ENCODE assay signal across 11 mouse cellular contexts in the genomic region with DNA sequence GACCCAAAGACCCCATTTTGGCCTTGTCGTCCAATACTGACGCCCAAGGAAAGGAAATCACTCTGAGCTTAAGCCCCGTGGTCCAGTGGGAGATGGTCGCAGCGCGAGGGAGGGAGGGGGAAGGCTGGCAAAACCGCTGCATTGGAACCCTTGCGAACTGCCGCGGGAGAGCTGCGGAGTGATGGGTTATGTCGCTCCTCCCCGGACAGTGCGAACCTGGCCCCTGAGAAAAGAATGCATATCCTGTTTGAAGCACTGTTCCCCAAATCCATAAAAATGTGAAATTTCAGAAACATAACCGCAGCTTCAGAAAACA. TPM values are rescaled to one million over a fixed set of nuclear protein-coding genes. Genes with fewer than 3 reads are reported as not detected.
DNase-seq lines count a peak whose midpoint lies in the region; ATAC-seq and TF ChIP-seq lines count a peak whose summit lies in the region.
"Had no signal": no experiment of that assay in that cellular context is flagged by ENCODE, and none has a peak within 500 bp of the region (broad histone marks: within the 10 kb centered on the region; RNA-seq: fewer than 3 reads in every experiment).

No protein-coding gene starts in this region.

- peaks cover 97% of the 10 kb centered on the region for H3K27me3 ChIP-seq in heart, embryonic 10.5 days (ENCODE audit: insufficient read depth, poor library complexity, severe bottlenecking)
- H3K27me3 ChIP-seq in heart, adult 2 months (ENCODE audit: control insufficient read depth, insufficient read depth, low read length) = peaks cover 32% of the 10 kb centered on the region
- peaks cover 98% of the 10 kb centered on the region for H3K27me3 ChIP-seq in midbrain, embryonic 10.5 days (ENCODE audit: low read depth, poor library complexity, severe bottlenecking)
- peaks cover 43% of the 10 kb centered on the region for H3K27me3 ChIP-seq in midbrain, postnatal 0 days (ENCODE audit: insufficient read depth, low read length)
- H3K27me3 ChIP-seq in intestine, postnatal 0 days (replicated peaks; ENCODE audit: control insufficient read depth, insufficient read depth, low read length) = peaks cover 69% of the 10 kb centered on the region
- peaks cover 76% of the 10 kb centered on the region for H3K27me3 ChIP-seq in neural tube, embryonic 15.5 days (replicated peaks)

- H3K4me3 ChIP-seq in heart, embryonic 10.5 days = peak overlapping the region; percentile 25; the same call in 1 of the 2 replicates
- no peak overlapping the region for H3K4me3 ChIP-seq in heart, adult 2 months
- peak overlapping the region; percentile 57 for H3K4me3 ChIP-seq in midbrain, embryonic 10.5 days
- H3K4me3 ChIP-seq in midbrain, postnatal 0 days (ENCODE audit: low read depth, low read length) = no peak overlapping the region
- H3K4me3 ChIP-seq in intestine, postnatal 0 days (ENCODE audit: low read depth, low read length) = peak overlapping the region; percentile 38; the same call in 1 of the 2 replicates
- H3K4me3 ChIP-seq in neural tube, embryonic 15.5 days (replicated peaks) = no peak overlapping the region

- TF ChIP-seq EP300 in heart, adult 2 months (IDR thresholded peaks at IDR 0.05; ENCODE audit: insufficient read depth, low read depth, low read length) = no peak

- no peaks in the 10 kb centered on the region for H3K36me3 ChIP-seq in heart, embryonic 10.5 days
- no peaks in the 10 kb centered on the region for H3K36me3 ChIP-seq in heart, adult 2 months (ENCODE audit: control insufficient read depth, insufficient read depth, low read length)
- H3K36me3 ChIP-seq in midbrain, embryonic 10.5 days = no peaks in the 10 kb centered on the region
- H3K36me3 ChIP-seq in midbrain, postnatal 0 days (ENCODE audit: insufficient read depth, low read length) = no peaks in the 10 kb centered on the region
- no peaks in the 10 kb centered on the region for H3K36me3 ChIP-seq in intestine, postnatal 0 days (ENCODE audit: control insufficient read depth, insufficient read depth)
- no peaks in the 10 kb centered on the region for H3K36me3 ChIP-seq in neural tube, embryonic 15.5 days

- intact Hi-C loops in heart, adult 2 months (cut with DNase I) = no loop called here

- no peaks in the 10 kb centered on the region for H3K79me2 ChIP-seq in heart, adult 2 months (replicated peaks; ENCODE audit: control insufficient read depth, insufficient read depth, low read length)

- no peaks in the 10 kb centered on the region for H3K9me3 ChIP-seq in heart, embryonic 10.5 days
- no peaks in the 10 kb centered on the region for H3K9me3 ChIP-seq in midbrain, embryonic 10.5 days (replicated peaks)
- no peaks in the 10 kb centered on the region for H3K9me3 ChIP-seq in midbrain, postnatal 0 days (ENCODE audit: low read length)
- H3K9me3 ChIP-seq in intestine, postnatal 0 days (ENCODE audit: control insufficient read depth) = no peaks in the 10 kb centered on the region
- H3K9me3 ChIP-seq in neural tube, embryonic 15.5 days (replicated peaks) = no peaks in the 10 kb centered on the region

- DNase-seq in heart, embryonic 10.5 days (ENCODE audit: low spot score) = no peak
- DNase-seq in heart, adult 2 months = no peak
- peak; percentile 42 for DNase-seq in midbrain, embryonic 10.5 days (ENCODE audit: low spot score)
- DNase-seq in midbrain, postnatal 0 days (ENCODE audit: low spot score) = no peak
- no peak for DNase-seq in c-Kit-positive CD71-positive TER-119-positive erythroid progenitor cells, embryonic 14.5 days (ENCODE audit: low spot score)
- DNase-seq in ovary, postnatal 36 days (ENCODE audit: low spot score) = no peak
- DNase-seq: adrenal gland, postnatal 36 days had no signal

- no peak for TF ChIP-seq CTCF in heart, adult 2 months (IDR thresholded peaks at IDR 0.05)
- no peak for TF ChIP-seq CTCF in midbrain, postnatal 0 days (IDR thresholded peaks at IDR 0.05)
- TF ChIP-seq CTCF in intestine, postnatal 0 days (IDR thresholded peaks at IDR 0.05; ENCODE audit: low read depth) = no peak

- 1% methylated on average over 15 of the region's 15 CpGs for whole genome bisulfite sequencing in heart, embryonic 10.5 days
- 1% methylated on average over 15 of the region's 15 CpGs for WGBS in heart, adult 2 months
- under 1% methylated on average over 15 of the region's 15 CpGs for WGBS in midbrain, embryonic 10.5 days
- under 1% methylated on average over 15 of the region's 15 CpGs for WGBS in midbrain, postnatal 0 days
- 2% methylated on average over 15 of the region's 15 CpGs for WGBS in intestine, postnatal 0 days
- under 1% methylated on average over 15 of the region's 15 CpGs for WGBS in neural tube, embryonic 15.5 days

- no peak for ATAC-seq in midbrain, postnatal 0 days (ENCODE audit: low FRiP score)
- ATAC-seq in intestine, postnatal 0 days = no peak
- no peak for ATAC-seq in neural tube, embryonic 15.5 days (ENCODE audit: low FRiP score)

- no peak overlapping the region for H3K4me2 ChIP-seq in midbrain, postnatal 0 days (ENCODE audit: low read depth, low read length, poor library complexity, severe bottlenecking)
- peak overlapping the region; percentile 67; the same call in 1 of the 2 replicates for H3K4me2 ChIP-seq in intestine, postnatal 0 days (replicated peaks; ENCODE audit: low read depth)
- peak overlapping the region; percentile 65; the same call in 1 of the 2 replicates for H3K4me2 ChIP-seq in neural tube, embryonic 15.5 days

- H3K27ac ChIP-seq in heart, embryonic 10.5 days = no peak overlapping the region
- no peak overlapping the region for H3K27ac ChIP-seq in heart, adult 2 months
- H3K27ac ChIP-seq in midbrain, embryonic 10.5 days (replicated peaks) = no peak overlapping the region
- no peak overlapping the region for H3K27ac ChIP-seq in midbrain, postnatal 0 days (ENCODE audit: low read depth, low read length)
- H3K27ac ChIP-seq in intestine, postnatal 0 days (ENCODE audit: low read depth, low read length) = no peak overlapping the region
- H3K27ac ChIP-seq in neural tube, embryonic 15.5 days (replicated peaks) = no peak overlapping the region
- H3K27ac ChIP-seq: macrophage had no signal

- H3K9ac ChIP-seq in heart, adult 2 months (ENCODE audit: low read depth, low read length) = no peak overlapping the region
- no peak overlapping the region for H3K9ac ChIP-seq in midbrain, postnatal 0 days (replicated peaks; ENCODE audit: low read length, poor library complexity, severe bottlenecking)
- no peak overlapping the region for H3K9ac ChIP-seq in intestine, postnatal 0 days (ENCODE audit: low read depth, low read length)
- no peak overlapping the region for H3K9ac ChIP-seq in neural tube, embryonic 15.5 days (replicated peaks)

- H3K4me1 ChIP-seq in heart, embryonic 10.5 days = peaks cover 41% of the 10 kb centered on the region
- no peaks in the 10 kb centered on the region for H3K4me1 ChIP-seq in heart, adult 2 months (ENCODE audit: control insufficient read depth, insufficient read depth, low read length)
- peaks cover 54% of the 10 kb centered on the region for H3K4me1 ChIP-seq in midbrain, embryonic 10.5 days
- 0 out of 2 replicates have a peak, but pooled peaks cover 4% of the 10 kb centered on the region for H3K4me1 ChIP-seq in midbrain, postnatal 0 days (ENCODE audit: insufficient read depth, low read length)
- H3K4me1 ChIP-seq in intestine, postnatal 0 days (replicated peaks; ENCODE audit: control insufficient read depth, insufficient read depth, low read length) = no peaks in the 10 kb centered on the region; the same call in 1 of the 2 replicates
- peaks cover 42% of the 10 kb centered on the region for H3K4me1 ChIP-seq in neural tube, embryonic 15.5 days

- TF ChIP-seq POLR2A in heart, adult 2 months (IDR thresholded peaks at IDR 0.05; ENCODE audit: insufficient read depth, low read depth, low read length) = no peak

RNA-seq across cellular contexts. Expression of a gene that starts 0.5 kb away (rescaled TPM):
- 0.15 and 0.85 TPM in 2 replicates for polyA plus RNA-seq in heart, embryonic 10.5 days (2016; fragmentation: Nextera tagmentation; extraction: Ambion mirVana)
- not detected for total RNA-seq in heart, adult 2 months (2021)
- not detected in 2 replicates for polyA plus RNA-seq in heart, adult 2 months (2012; rRNA removed)
- 2.2 and 3.5 TPM in 2 replicates for polyA plus RNA-seq in midbrain, embryonic 10.5 days (2016; fragmentation: Nextera tagmentation; extraction: Ambion mirVana)
- total RNA-seq in midbrain, postnatal 0 days (2014; rRNA removed) = 0.88 and 2.6 TPM in 2 replicates
- 0.58 and 0.64 TPM in 2 replicates for polyA plus RNA-seq in midbrain, postnatal 0 days (2015; fragmentation: Nextera tagmentation; extraction: Ambion mirVana)
- polyA plus RNA-seq in intestine, postnatal 0 days (2015; fragmentation: Nextera tagmentation; extraction: Ambion mirVana) = not detected in 2 replicates
- polyA plus RNA-seq in neural tube, embryonic 15.5 days (2015; fragmentation: Nextera tagmentation; extraction: Ambion mirVana) = not detected in 2 replicates
- total RNA-seq: adrenal gland, postnatal 36 days; gastrocnemius, adult 8-10 months had no signal
- polyA plus RNA-seq: macrophage had no signal

RNA-seq across cellular contexts. Expression of a gene that starts 49.1 kb away (rescaled TPM):
- 57.2 and 69.2 TPM in 2 replicates for polyA plus RNA-seq in heart, embryonic 10.5 days (2016; fragmentation: Nextera tagmentation; extraction: Ambion mirVana)
- total RNA-seq in heart, adult 2 months (2021) = 10 to 100 TPM; 85.9 to 92.3 TPM
- polyA plus RNA-seq in heart, adult 2 months (2012; rRNA removed) = 33.2 and 34.7 TPM in 2 replicates
- polyA plus RNA-seq in midbrain, embryonic 10.5 days (2016; fragmentation: Nextera tagmentation; extraction: Ambion mirVana) = 48.5 and 55.7 TPM in 2 replicates
- 29.0 and 32.5 TPM in 2 replicates for total RNA-seq in midbrain, postnatal 0 days (2014; rRNA removed)
- polyA plus RNA-seq in midbrain, postnatal 0 days (2015; fragmentation: Nextera tagmentation; extraction: Ambion mirVana) = 28.4 and 32.9 TPM in 2 replicates
- polyA plus RNA-seq in intestine, postnatal 0 days (2015; fragmentation: Nextera tagmentation; extraction: Ambion mirVana) = 66.2 and 70.7 TPM in 2 replicates
- polyA plus RNA-seq in neural tube, embryonic 15.5 days (2015; fragmentation: Nextera tagmentation; extraction: Ambion mirVana) = 35.6 and 39.9 TPM in 2 replicates

Comparison
In these comparisons a context has a peak if more than half of its experiments do, and no peak if none do; other contexts are left out.
1. H3K4me3 ChIP-seq: peak in heart, embryonic 10.5 days (single experiment), midbrain, embryonic 10.5 days (single experiment) and intestine, postnatal 0 days (single experiment); none in heart, adult 2 months (single experiment), midbrain, postnatal 0 days (single experiment) and neural tube, embryonic 15.5 days (single experiment).